Mouse (Mus musculus): ENCODE data around the gene Slc2a2. TPM values are rescaled to one million over a fixed set of nuclear protein-coding genes. Genes with fewer than 3 reads are reported as not detected.
"Not testable (repeated sequence)": the region's sequence is repeated elsewhere in the genome, so short reads cannot be mapped to it uniquely, and the experiment has no call there.

The Slc2a2 gene
- total RNA-seq, 2 experiments from 2014 or later, result not detected

DNA sequence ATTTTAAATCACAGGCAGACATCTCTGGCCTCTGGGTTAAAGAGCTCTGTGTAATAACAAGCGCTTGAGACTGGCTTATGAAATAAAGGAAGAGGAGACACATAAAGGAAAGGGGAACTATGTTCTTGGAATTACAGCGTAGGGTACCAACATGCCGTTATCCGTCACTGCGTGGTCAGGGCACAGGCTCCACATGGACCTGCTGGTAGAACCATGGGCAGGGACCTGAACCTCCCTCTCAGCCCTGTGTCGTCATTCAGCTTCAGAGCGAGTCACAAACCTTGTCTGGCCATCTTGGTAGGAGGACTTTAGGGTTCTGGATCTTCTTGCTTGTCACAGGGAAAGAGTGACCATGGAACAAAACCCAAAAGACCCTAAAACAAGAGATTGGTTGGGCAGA is 28.7 kb downstream of the Slc2a2 start:
- DNase-seq (ENCODE audit: low spot score in 2 of 2), result no peak

DNA sequence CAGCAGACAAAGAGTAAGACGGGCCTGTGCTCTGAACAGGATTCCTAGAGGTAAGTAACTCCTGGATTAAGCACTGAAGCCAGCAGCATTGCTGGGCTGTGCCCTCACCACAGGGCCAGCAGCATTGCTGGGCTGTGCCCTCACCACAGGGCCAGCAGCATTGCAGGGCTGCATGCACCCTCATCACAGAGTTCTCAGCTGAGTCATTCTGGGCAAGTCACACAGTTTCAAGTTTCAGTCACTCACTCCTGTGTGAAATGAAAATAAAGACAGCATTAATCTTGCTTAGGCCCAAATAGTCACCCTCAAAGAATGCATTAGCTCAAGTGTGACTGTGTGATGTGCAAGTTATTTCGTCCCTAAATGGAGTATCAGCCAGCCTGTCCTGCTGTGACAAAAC is 37.0 kb downstream of the Slc2a2 start:
- DNase-seq (ENCODE audit: low spot score in 2 of 2), result no peak

DNA sequence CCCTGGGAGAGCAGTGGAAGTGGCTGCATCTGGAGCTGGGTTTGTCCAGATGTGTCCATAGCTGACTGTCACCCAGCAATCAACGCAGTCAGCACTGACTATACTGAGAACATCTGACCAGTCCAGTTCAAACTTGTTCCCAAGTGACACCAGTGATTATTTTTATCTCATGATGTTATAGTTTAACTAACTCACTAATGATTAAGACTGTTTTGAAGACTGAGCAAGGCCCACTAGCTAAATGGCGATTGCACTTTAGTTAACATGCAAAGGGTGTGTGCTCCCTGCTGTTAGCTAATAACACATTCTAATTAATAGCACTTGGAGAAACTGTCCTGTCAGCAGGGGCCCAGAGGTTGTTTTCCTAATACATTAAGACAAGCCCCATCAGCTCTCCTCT is 39.3 kb downstream of the Slc2a2 start:
- no peak for DNase-seq (ENCODE audit: low spot score in 2 of 2)

DNA sequence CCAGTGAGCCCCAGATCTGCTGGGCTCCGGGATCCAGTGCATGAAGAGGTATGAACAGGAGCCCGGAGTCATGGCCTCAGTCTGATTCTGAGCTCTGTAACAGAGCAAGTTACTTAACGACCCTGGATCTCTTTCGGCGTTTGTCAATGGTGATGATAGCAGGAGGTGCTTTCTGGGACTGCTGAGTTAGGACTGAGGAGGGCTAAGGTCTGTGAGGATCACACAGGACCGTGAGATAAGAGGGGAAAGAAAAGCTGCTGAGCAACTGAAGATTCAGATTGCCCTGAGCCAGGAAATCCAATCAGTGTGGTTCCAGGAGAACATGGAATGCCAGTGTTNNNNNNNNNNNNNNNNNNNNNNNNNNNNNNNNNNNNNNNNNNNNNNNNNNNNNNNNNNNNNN is 42.6 kb downstream of the Slc2a2 start:
- no peak for DNase-seq (ENCODE audit: low spot score in 2 of 2)

DNA sequence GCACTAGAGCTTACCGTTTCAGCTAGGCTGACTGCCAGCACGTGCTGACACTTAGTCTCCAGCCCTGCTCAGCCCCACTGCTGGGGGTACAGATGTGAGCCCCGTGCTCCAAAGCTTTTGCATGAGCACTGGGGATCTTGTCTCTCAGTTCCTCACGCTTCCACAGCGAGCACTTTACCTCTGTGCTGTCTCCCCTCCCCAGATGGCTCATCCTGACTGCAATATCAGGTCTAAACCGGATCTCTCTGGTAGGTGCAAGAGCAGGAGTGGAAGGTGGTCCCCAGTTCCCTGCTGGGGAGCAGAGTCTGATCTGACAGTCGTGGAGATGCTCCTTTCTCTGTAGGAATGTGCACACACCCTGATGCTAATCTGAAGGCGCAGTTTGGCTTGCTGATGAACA is 45.5 kb downstream of the Slc2a2 start:
- peak in 1 of 2 experiments; percentile 5 for DNase-seq (ENCODE audit: low spot score in 2 of 2)

DNA sequence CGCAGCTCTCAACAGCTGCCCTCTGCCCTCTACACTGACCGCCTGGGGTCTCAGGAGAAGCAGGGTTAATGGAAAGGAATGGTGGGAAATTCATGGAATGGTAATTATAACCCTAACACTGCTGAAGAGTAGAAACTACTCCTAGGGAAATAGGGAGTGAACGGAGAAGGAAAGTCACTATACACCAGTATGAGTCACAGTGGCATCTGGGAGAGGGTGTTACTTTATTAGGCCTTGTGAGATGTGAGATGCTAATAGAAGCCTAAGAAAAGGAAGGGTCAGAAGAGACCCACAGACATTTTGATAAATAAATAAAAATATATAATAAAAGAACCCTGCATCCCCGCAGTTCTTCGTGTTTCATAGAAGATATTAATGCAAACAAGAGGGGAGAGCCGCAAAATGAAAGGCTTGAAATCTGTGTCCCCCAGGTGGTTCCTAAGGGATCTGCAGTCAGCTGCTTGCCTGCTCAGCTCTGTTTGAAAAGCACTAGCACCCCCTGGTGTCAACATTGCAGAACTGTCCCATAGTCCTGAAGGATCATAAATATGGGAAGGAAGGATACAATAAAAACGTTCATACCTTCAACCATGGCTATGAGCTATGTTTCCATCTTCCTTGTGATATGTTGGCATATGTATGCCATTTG is 48.3 kb downstream of the Slc2a2 start:
- DNase-seq (ENCODE audit: low spot score in 2 of 2), result peak; percentile 84 to 86

DNA sequence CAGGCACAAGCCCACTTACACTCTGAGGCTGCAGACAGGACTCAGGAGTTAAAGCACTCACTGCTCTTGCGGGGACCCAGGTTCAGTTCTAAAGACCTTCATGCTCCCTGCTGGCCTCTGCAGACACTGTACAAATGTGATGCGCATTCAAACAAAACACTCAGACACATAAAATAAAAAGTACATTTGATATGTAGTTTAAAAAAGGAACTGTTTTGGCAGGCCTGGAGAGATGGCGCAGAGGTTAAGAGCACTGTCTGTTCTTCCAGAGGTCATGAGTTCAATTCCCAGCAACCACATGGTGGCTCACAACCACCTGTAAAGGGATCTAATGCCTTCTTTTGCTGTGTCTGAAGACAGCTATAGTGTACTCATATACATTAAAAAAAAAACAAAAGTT is 50.4 kb downstream of the Slc2a2 start:
- DNase-seq (ENCODE audit: low spot score in 2 of 2), result no peak

DNA sequence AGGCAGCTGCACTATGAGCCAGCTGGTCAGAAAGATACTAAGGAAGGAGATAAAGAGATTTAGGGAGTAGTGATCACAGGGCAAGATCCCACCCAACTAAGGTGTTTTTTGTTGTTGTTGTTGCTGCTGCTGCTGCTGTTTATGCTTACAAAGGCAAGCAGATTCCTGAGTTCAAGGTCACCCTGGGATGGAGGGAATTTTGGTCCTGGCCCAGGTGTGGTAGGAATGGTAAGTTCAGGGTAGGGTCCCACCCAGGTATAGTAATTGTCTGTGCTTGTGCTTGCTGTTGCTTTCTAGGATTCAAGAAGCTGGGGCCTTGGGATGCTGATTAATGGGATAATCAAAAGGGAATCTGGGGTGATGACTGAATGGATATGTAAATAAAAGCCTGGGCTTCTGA is 51.3 kb downstream of the Slc2a2 start:
- no peak for DNase-seq (ENCODE audit: low spot score in 2 of 2)

DNA sequence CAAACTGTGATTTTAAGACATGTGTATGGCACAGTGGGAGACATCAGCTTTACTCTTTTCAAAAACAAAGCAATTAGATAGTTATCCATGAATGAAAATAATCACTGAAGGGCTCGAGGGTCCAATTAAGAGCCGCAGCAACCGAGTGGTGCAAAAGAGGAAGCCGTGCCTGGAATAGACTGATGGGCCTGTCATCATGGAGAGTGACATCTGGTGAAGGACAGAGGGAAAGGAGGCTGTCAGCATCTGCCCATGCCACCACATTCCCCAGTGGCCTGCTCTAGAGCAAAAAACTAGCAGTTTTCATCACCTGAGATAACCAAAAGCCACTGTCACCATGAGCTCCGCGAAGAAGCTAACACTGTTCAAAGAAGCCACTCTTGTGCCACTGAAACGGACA is 57.8 kb downstream of the Slc2a2 start:
- no peak for DNase-seq (ENCODE audit: low spot score in 2 of 2)

DNA sequence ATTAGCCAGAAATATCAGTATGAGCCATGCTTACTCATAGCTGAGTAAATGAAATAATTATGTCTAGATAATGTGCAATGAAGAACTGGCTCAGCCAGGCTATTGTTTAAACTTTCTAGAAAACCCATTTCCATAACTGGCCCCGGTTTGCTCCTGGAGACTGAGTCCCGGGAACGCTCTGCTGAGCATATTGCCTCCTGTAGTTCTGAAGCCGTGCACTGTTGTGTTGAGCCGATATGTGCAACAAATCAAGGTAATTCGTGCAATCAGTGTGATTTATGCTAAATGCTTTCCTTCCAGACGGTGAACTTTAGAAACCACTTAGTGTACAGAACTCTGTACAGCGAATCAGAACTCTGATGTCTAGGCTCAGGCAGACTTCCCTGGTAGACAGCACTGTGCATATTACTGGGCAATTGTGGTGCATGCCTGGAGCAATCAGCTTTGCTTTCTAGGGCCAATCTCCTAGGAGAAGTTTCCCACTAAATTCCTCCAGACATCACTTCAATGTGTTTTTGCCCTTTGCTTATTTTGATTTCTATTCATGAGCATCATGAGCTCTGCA is 63.6 kb downstream of the Slc2a2 start:
- no peak for DNase-seq (ENCODE audit: low spot score in 2 of 2)

DNA sequence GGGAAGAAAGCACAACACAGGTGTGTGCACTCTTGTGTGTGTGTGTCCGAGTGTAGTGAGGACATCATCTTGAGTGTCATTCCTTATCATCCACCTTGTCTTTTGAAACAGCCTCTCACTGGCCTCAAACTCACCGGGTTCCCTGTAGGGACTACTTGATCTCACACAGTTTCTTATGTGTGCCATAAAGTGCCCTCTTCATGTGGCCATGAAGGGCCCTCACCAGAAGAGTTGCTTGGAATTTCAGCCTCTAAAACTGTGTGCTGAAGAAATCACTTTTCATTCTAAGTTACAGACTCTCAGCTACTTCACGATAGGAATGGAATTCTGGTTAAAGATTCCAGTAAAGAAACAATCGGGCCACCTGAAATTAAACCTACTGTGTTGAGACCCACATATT is 69.2 kb downstream of the Slc2a2 start:
- DNase-seq (ENCODE audit: low spot score in 2 of 2), result no peak

DNA sequence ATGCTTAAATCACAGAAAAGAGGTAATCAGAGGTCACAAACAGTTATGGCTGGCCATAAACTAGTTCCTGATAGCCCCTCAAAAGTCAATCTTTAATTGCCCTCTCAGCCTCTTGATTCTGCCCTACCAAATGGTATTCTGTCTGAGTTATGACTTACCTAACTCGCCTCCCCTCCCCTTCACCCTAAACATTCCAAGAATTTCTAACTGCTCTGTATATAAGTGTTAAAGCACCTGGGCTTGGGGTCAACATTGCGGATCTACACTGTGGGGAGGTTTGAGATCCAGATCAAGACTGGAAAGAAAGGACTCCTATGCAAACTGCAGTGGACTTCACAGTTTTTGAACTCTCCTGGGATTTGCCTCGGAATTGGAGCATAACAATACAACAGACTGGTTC is 70.5 kb downstream of the Slc2a2 start:
- no peak for DNase-seq (ENCODE audit: low spot score in 2 of 2)

DNA sequence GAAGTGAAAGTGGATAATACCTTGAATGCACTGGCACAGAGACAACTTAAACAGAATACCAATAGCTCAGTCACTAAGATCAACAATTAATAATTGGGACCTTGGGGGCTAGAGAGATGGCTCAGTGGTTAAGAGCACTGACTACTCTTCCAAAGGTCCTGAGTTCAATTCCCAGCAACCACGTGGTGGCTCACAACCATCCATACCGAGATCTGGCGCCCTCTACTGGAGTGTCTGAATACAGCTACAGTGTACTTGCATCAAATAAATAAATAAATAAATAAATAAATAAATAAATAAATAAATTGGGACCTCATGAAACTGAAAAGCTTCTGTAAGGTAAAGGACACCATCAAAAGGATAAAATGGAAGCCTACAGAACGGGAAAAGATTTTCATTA is 75.2 kb downstream of the Slc2a2 start:
- not testable (repeated sequence) for DNase-seq (ENCODE audit: low spot score in 2 of 2)

DNA sequence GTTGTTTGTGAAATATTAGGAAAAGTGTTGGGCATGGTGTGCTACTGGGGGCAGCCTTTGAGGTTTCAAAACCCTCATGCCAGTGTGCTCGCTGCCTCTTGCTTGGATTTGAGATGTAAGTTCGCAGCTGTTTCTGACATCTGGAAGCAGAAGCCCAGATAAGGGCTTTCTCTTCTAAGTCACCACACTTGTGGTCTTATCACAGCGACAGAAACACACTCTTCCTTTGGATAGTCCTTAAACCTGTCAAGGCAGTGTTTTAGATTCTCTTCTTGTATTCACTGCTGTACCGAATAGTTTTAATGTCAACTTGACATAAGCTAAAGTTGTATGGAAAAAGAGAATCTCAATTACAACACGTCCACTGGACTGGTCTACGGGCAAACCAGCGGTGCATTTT is 77.7 kb downstream of the Slc2a2 start:
- DNase-seq (ENCODE audit: low spot score in 2 of 2), result no peak

DNA sequence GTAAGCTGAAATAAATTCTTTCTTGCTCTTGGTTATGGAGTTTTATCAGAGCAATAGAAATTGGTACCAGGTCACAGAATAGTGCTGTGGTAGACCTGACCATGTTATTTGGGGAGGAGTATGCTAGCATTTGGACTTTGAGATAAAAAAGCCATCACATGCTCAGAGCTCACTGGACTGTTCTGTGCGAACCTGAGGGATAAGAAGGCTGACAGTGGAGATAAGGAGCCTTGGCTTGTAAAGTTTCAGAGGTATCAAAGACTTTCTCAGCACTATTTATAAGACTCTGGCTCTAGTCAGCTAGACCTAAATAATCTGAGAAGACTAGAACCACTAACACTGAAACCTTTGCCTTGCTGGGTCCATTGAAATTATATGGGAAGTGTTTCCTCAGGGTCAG is 78.3 kb downstream of the Slc2a2 start:
- DNase-seq (ENCODE audit: low spot score in 2 of 2), result no peak

DNA sequence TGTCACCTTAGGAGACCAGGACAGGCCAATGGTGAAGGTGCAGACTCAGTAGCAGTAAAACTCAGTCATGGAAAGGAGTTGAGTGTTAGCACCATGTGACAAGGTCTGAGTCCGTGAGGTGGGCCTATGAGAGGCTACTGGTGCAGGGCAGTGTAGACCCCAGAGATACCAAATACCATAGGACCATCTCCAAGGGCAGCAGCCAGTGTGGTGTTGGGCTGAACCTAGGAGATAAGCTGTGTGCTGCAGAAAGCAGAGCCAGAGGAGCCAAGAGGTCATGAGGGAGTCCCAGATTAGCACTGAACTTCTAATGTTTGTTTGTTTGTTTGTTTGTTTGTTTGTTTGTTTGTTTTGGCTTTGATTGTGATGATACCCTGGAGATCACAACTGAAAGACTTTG is 78.8 kb downstream of the Slc2a2 start:
- no peak for DNase-seq (ENCODE audit: low spot score in 2 of 2)

DNA sequence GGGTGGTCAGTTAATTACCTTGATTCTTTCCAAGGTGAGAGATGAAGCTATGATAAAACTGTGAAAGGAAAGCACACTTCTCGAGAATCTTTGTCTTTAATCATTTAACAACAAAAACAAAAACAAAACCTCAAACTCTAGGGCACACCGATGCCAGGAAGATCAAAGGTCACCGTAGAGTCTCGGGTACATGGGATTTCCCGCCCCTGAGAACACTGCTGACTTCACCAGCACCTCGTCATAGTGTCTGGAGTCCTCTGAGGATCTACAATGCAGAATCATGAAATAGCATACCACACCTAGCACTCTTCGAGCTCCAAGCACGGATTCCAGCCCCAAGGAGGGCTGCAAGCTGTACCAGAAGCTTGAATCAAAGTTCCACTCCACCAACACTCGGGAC is 82.8 kb downstream of the Slc2a2 start:
- DNase-seq (ENCODE audit: low spot score in 2 of 2), result no peak

Other genes with a start within 250 kb of the Slc2a2 start
- gene Eif5a2, start 83.4 kb downstream of the Slc2a2 start, total RNA-seq (2021), result 10 to 100 TPM; 17.8 to 19.3 TPM
- gene Rpl22l1, start 107.5 kb downstream of the Slc2a2 start, total RNA-seq (2021), result 100 to 1,000 TPM; 220 to 264 TPM
- not detected for gene Gm1527, start 194.7 kb downstream of the Slc2a2 start, total RNA-seq (2021)

Data from layer of hippocampus, postnatal 10 days (tissue).